Mouse (Mus musculus): ENCODE measurements around the gene Syne2.
"Not testable (repeated sequence)": the region's sequence is repeated elsewhere in the genome, so short reads cannot be mapped to it uniquely, and the experiment has no call there.

Gene Syne2

DNA sequence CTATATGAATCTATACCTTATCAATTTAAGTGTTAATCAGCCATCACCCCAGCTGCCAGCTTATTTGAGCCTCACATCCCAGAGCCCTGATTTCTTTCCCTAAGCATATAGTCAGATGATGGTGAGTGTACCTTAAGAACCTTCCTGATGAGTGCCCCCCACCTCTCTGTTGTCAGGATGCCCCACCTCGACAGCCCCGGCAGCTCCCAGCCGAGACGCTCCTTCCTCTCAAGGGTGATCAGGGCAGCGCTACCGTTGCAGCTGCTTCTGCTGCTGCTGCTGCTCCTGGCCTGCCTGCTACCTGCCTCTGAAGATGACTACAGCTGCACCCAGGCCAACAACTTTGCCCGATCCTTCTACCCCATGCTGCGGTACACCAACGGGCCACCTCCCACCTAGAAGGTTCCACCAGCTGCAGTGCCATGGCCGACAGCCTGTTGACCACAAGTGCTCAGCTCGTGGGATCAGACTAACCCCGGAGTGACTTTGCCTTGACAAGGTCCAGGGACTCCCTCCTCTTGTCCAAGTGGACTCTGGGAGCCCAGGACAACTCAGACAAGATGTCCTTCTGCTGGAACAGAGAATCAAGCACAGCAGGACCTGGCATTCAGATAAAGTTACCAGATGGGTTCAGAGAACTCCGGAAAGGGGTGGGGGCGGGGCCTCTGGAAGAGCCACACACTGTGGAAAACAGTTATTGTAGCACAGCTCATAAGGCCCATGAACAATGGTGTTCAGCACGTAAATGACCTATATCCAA lies 291.9 kb downstream of the Syne2 start:
- DNase-seq, result peak; percentile 79

DNA sequence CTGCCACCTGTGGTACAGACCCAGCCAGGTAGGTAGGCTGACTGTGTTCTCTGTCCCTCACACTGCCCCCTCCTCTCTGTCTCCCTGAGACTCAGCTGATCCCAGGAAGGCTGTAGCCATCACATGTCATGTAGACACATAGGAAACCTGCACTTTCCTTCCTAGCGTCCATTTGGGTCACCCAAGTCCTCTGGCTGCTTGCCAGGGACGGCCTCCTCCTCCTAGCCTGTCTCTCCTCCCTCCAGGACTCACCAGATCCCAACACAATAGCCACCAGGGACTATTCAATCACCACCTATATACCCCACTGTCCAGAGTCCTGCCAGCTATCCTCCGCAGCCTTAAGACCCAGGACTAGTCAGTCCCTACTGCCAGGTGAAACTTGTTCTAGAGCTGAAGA lies 293.1 kb downstream of the Syne2 start:
- DNase-seq, result no peak

DNA sequence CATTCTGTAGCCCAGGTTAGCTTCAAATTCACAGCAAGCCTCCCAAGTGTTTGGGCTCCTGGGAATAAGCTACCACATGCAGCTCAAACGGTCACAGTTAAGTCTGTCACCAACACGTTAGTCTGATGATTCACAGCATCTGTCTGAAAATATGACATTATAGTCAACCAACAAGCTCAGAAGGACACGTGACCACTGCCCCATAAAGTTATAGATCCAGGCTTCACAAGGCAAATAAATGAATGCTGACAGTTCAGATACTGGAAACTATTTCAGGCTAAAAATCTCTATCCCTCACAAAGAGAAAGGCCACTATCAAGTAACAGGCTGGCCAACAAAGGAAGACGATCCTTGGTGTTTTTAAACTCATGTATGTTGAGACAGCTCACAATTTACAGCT lies 298.6 kb downstream of the Syne2 start:
- no peak for DNase-seq

DNA sequence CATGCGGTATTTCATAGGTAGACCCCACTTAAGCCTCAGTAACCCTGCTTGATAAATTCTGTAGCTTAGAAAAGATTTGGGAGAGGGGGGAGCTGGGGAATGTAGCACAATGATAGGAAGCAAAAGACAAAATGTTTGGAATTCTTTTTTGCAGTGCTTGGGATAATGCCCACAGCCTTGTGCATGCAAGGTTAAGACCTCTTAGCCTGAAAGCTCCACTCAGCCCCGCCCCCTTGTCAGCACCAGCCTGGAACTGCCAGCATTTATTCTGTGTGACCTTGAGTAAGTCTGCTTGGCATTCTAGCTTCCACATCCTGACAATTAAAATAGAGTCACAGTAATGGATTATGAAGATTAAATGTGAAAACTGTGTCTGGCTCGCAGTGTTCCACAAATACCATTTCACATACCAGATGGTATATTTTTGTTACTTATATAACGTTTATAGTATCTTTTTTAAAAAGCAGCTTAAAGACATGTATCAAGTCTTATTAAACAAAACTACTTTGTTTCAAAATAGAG lies 299.8 kb downstream of the Syne2 start:
- no peak for DNase-seq

DNA sequence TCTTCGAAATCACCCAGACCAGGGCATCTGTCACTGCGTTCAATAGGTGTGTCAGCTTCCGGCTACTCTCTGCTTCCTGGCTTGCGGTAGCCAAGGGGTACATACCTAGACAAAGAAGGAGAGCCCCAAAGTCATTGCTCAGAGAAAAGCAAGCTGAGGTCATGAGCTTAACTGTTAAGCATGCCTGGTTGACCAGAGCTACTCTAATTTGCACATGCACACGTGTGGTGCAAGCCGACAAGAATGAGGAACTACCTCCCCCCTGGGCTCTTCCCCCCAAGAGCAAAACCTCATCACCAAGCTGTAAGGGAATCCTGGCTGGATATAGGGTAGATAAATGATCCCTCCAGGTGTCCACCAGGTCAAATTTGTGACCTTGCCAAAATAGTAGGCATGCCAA lies 305.3 kb downstream of the Syne2 start:
- no peak for DNase-seq

- DNase-seq, result no peak
Measured at GRCm38 (mm10) chr12:76128306-76128705, 310.4 kb downstream of the Syne2 start.

DNA sequence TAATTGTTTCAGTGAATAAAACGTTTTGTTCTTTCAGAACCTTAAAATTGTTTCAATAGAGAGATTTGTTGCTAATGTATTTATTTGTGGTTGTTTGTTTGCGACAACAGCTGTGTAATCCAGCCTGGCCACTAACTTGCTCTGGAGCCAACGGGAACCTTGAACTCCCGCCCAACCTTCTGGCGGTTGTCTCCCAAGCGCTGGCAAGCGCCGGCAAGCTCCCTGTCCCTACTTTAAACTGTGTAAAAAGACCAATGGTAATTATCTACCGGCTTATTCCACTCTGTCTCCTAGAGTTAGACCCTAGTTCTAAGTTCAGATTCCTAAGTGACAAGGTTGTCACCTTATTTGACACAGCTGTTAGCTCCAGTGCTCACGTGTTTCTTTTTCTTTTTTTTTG lies 310.9 kb downstream of the Syne2 start:
- DNase-seq, result peak; percentile 59

DNA sequence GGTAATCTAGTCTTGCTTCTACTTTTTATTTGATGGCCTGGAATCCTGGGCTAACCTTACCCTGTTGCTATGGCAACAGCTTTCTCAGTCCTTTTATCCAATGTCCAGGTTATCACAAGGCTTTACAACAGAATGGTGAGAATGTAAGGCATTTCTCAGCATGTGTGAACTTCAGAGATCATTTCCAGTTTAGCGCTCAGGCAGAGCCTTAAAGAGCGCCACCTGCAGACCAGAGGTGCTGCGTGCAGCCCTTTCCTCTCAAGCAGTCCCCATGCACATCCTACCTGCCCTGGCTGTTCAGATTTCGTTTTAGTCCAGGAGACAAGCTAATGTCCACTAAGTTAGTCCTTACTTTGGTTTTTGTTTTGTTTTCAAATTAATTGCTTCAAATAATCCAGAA lies 312.3 kb downstream of the Syne2 start:
- DNase-seq, result peak; percentile 67

GRCm38 (mm10) chr12:76130891-76131290 lies 313.0 kb downstream of the Syne2 start:
- no peak for DNase-seq

DNA sequence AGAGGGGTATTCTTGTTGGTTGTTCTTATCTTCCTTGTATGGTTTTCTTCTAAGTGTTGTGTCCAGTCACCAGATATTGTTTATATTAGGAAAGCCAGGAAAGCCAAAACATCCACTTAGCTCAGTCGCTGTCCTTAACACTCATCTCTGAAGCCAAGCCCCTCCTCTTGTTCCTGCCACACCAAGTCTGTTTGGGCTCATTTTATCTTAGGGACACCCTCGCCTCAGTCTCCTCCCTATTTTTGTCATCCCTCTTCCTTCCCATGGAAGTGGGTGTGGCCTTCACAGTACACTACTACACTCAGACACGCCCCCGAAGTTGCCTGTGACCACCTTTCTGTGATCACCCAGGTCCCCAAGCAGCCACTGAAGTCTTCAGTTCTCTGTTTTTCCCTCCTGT lies 314.7 kb downstream of the Syne2 start:
- DNase-seq, result no peak

GRCm38 (mm10) chr12:76133081-76133480 lies 315.1 kb downstream of the Syne2 start:
- DNase-seq, result not testable (repeated sequence)

DNA sequence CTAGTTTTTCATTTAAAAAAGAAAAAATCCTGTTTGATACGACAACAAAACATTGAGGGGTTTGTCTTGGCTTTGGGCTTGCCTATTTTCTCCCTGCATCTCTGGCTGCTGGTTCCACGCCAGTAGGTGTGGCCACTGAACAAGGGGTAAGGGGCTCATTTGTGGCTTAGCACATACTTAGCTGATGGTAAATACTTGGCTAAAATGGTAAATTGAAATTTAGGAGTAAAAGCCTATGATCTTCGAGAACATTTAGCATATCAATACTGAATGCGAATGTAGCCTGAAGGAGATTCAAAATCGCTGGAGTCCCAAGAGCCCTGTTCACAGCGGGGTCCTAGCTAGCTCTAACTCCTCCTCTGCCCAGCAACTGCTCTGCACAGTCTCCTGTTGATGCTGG lies 318.8 kb downstream of the Syne2 start:
- DNase-seq, result no peak

DNA sequence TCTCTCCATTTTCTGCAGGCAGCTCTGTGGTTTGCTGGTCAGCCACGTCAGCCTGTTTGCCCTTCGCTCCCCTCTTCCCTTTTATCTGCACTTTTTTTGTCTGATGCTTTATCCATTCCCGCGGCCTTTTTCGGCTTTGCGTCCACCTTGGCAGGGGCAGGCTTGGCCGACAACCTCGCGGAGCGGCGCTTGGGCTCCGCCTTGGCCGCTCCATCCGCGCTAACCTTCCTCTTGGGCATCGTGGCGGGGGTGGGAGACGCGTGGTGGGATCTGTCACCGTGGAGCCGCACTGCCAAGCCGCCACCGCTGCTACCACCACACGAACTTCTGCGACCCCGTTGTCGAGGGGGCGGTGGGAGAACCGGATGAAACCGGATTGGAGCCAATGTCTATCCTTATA lies 334.5 kb downstream of the Syne2 start:
- DNase-seq, result not testable (repeated sequence)
